ENCODE assay signal across 25 mouse cellular contexts in the genomic region with DNA sequence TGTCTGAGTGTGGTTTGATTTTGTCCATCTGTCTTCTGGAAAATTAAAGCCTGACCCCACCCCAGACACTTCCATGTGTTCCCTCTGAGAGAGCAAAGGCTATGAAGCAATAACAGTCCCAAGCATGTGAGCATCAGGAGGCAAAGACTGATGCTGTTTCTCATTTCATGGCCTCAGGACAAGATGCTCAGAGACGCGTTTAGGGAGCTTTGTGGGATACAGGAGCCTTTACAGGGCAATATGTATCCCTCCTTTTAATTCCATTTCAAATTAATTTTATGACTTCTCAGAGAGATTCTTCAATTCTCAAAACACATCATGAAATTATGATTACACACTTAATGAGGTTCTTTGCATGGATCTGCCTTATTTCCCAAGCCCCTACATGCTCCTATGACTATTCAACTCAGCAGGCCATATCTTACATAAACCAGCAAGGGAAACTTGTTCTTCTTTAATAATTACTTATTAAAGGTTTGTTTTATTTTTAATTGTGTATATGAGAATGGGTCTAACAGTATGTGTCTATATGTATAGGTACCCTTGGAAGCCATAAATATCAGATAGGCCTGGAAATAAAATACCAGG.
"Had no signal": no experiment of that assay in that cellular context is flagged by ENCODE, and none has a peak within 500 bp of the region (broad histone marks: within the 10 kb centered on the region; RNA-seq: fewer than 3 reads in every experiment).

No protein-coding gene starts in this region.

- H3K27ac ChIP-seq: heart, adult 2 months; heart, embryonic 13.5 days; heart, embryonic 15.5 days; hindbrain, embryonic 12.5 days; hindbrain, embryonic 15.5 days; hindbrain, postnatal 0 days; kidney, embryonic 15.5 days; kidney, postnatal 0 days; left cerebral cortex, adult 2 months; limb, embryonic 10.5 days; limb, embryonic 12.5 days had no signal

- H3K4me3 ChIP-seq: heart, adult 2 months; heart, embryonic 13.5 days; heart, embryonic 15.5 days; hindbrain, embryonic 12.5 days; hindbrain, embryonic 15.5 days; kidney, embryonic 15.5 days; left cerebral cortex, adult 2 months; limb, embryonic 10.5 days; limb, embryonic 12.5 days had no signal

- H3K27me3 ChIP-seq: heart, embryonic 13.5 days; heart, embryonic 15.5 days; hindbrain, embryonic 12.5 days; hindbrain, embryonic 15.5 days; kidney, embryonic 15.5 days; limb, embryonic 12.5 days had no signal

- ATAC-seq: hindbrain, postnatal 0 days; intestine, embryonic 16.5 days had no signal

- H3K9me3 ChIP-seq: heart, embryonic 13.5 days; heart, embryonic 15.5 days; hindbrain, embryonic 12.5 days; hindbrain, embryonic 15.5 days; kidney, embryonic 15.5 days; limb, embryonic 10.5 days; limb, embryonic 12.5 days had no signal

- H3K36me3 ChIP-seq: heart, embryonic 13.5 days; heart, embryonic 15.5 days; hindbrain, embryonic 12.5 days; hindbrain, embryonic 15.5 days; kidney, embryonic 15.5 days; limb, embryonic 10.5 days; limb, embryonic 12.5 days had no signal

- H3K4me1 ChIP-seq: heart, embryonic 13.5 days; heart, embryonic 15.5 days; hindbrain, embryonic 12.5 days; hindbrain, embryonic 15.5 days; kidney, embryonic 15.5 days; limb, embryonic 10.5 days; limb, embryonic 12.5 days had no signal

- H3K4me2 ChIP-seq: heart, embryonic 11.5 days; heart, embryonic 13.5 days; heart, embryonic 15.5 days; hindbrain, embryonic 12.5 days; hindbrain, embryonic 15.5 days; kidney, embryonic 15.5 days; limb, embryonic 12.5 days; liver, embryonic 11.5 days had no signal

- DNase-seq: gastrocnemius, postnatal 14 days; gastrocnemius, postnatal 36 days; heart, adult 11 months; heart, adult 2 months; heart, postnatal 14 days; heart, postnatal 36 days; kidney, adult 11 months; kidney, adult 2 months; kidney, adult 9 months; kidney, postnatal 14 days; kidney, postnatal 36 days; liver had no signal

- H3K9ac ChIP-seq: heart, embryonic 13.5 days; heart, embryonic 15.5 days; hindbrain, embryonic 12.5 days; hindbrain, embryonic 15.5 days; kidney, embryonic 15.5 days; limb, embryonic 12.5 days had no signal
